Mouse (Mus musculus) CH12.LX (cell line): ENCODE results near the gene St14.

ENCODE experiments used
- CTCF ChIP-seq, 2 experiments: IDR thresholded peaks in 1 of 2; conservative IDR thresholded peaks in 1 of 2; 2 replicates each; pipeline ENCODE4 v1.5.1; 2011 to 2012; ENCODE audit warnings: low read depth in 2 of 2, low read length in 2 of 2, improper control_type of control experiment in 1 of 2, inconsistent platforms in 1 of 2, mild to moderate bottlenecking in 1 of 2, moderate library complexity in 1 of 2
- ELF1 ChIP-seq: IDR thresholded peaks from 2 replicates; pipeline ENCODE4 v1.6.1; 2014; ENCODE audit warnings: low read depth, mild to moderate bottlenecking, inconsistent platforms, low read length, improper control_type of control experiment
- ETS1 ChIP-seq: conservative IDR thresholded peaks from 2 replicates; pipeline ENCODE4 v1.6.1; 2012; ENCODE audit warnings: low read depth, mild to moderate bottlenecking, inconsistent platforms, low read length, improper control_type of control experiment, moderate library complexity
- HCFC1 ChIP-seq: IDR thresholded peaks from 2 replicates; pipeline ENCODE4 v1.6.1; 2012; ENCODE audit warnings: low read depth, mild to moderate bottlenecking, inconsistent platforms, low read length, improper control_type of control experiment
- NRF1 ChIP-seq: IDR thresholded peaks from 2 replicates; pipeline ENCODE4 v1.6.1; 2014; ENCODE audit warnings: low read depth, mild to moderate bottlenecking, inconsistent platforms, low read length, improper control_type of control experiment, moderate library complexity
- POLR2A ChIP-seq: IDR thresholded peaks from 2 replicates; pipeline ENCODE4 v1.6.1; 2011; ENCODE audit warnings: low read depth, mild to moderate bottlenecking, improper control_type of control experiment, low read length
- POLR2AphosphoS2 ChIP-seq: IDR thresholded peaks from 2 replicates; pipeline ENCODE4 v1.6.1; 2011; ENCODE audit warnings: low read depth, low read length, improper control_type of control experiment
- SMC3 ChIP-seq: IDR thresholded peaks from 2 replicates; pipeline ENCODE4 v1.6.1; 2011; ENCODE audit warnings: low read depth, low read length, improper control_type of control experiment
- ZNF384 ChIP-seq: IDR thresholded peaks from 2 replicates; pipeline ENCODE4 v1.6.1; 2012; ENCODE audit warnings: low read depth, low read length, improper control_type of control experiment, inconsistent platforms

- no peak for TF ChIP-seq NRF1
- no peak for TF ChIP-seq CTCF (conservative IDR thresholded peaks at IDR 0.05 in 1 of 2, IDR thresholded peaks at IDR 0.05 in 1 of 2; ENCODE audit: low read depth in 2 of 2, low read length in 2 of 2)
- no peak for TF ChIP-seq POLR2A
- TF ChIP-seq HCFC1 = no peak
- TF ChIP-seq ELF1 = no peak
- no peak for TF ChIP-seq POLR2AphosphoS2
- no peak for TF ChIP-seq ZNF384
- TF ChIP-seq SMC3 = no peak
- no peak for TF ChIP-seq ETS1
Measured at GRCm38 (mm10) chr9:31087466-31087865, 44.2 kb downstream of the St14 start.
